ENCODE assay signal across 25 mouse cellular contexts in genomic region chr17:87355456-87355855, GRCm38 (mm10).
A peak's percentile ranks its signal among the peaks of the same experiment; 100 is the strongest.
DNase-seq lines count a peak whose midpoint lies in the region; ATAC-seq and TF ChIP-seq lines count a peak whose summit lies in the region.
"Had no signal": no experiment of that assay in that cellular context is flagged by ENCODE, and none has a peak within 500 bp of the region (broad histone marks: within the 10 kb centered on the region; RNA-seq: fewer than 3 reads in every experiment).

No protein-coding gene starts in this region.

- H3K27me3 ChIP-seq in heart, embryonic 10.5 days (ENCODE audit: insufficient read depth, poor library complexity, severe bottlenecking) = 0 out of 2 replicates have a peak, but pooled peaks cover 5% of the 10 kb centered on the region
- H3K27me3 ChIP-seq in liver, embryonic 12.5 days (replicated peaks) = no peaks in the 10 kb centered on the region
- H3K27me3 ChIP-seq in liver, postnatal 0 days (ENCODE audit: insufficient read depth, low read length) = no peaks in the 10 kb centered on the region
- H3K27me3 ChIP-seq in liver, embryonic 16.5 days (ENCODE audit: control insufficient read depth, insufficient read depth, low read depth, low read length) = no peaks in the 10 kb centered on the region
- H3K27me3 ChIP-seq: forebrain, embryonic 13.5 days; heart, embryonic 12.5 days; heart, embryonic 15.5 days; hindbrain, embryonic 12.5 days; hindbrain, embryonic 15.5 days had no signal

- no peak overlapping the region for H3K4me3 ChIP-seq in heart, embryonic 10.5 days
- no peak overlapping the region for H3K4me3 ChIP-seq in liver, embryonic 12.5 days
- H3K4me3 ChIP-seq in liver, postnatal 0 days (ENCODE audit: low read depth, low read length) = no peak overlapping the region
- no peak overlapping the region for H3K4me3 ChIP-seq in liver, embryonic 16.5 days (ENCODE audit: low read depth, low read length)
- H3K4me3 ChIP-seq: forebrain, embryonic 10.5 days; forebrain, embryonic 13.5 days; heart, embryonic 12.5 days; heart, embryonic 15.5 days; hindbrain, embryonic 12.5 days; hindbrain, embryonic 15.5 days had no signal

- peak; percentile 62 for ATAC-seq in liver, embryonic 12.5 days
- no peak for ATAC-seq in liver, postnatal 0 days
- ATAC-seq in liver, embryonic 16.5 days (ENCODE audit: low read depth) = 0 out of 2 replicates have a peak, but pooled peaks have one; percentile 28
- ATAC-seq: activated CD4-positive, CD25-positive, alpha-beta regulatory T cell, adult 4 months; forebrain, embryonic 13.5 days; forebrain, embryonic 16.5 days had no signal

- 36% methylated on average over 8 of the region's 8 CpGs for WGBS in heart, embryonic 10.5 days
- 39% methylated on average over 8 of the region's 8 CpGs for WGBS in liver, embryonic 12.5 days (ENCODE audit: insufficient replicate concordance)
- WGBS in liver, postnatal 0 days (ENCODE audit: insufficient replicate concordance) = 61% methylated on average over 8 of the region's 8 CpGs
- 40% methylated on average over 8 of the region's 8 CpGs for WGBS in liver, embryonic 16.5 days (ENCODE audit: insufficient replicate concordance)

- H3K4me2 ChIP-seq in liver, embryonic 12.5 days = no peak overlapping the region
- H3K4me2 ChIP-seq in liver, postnatal 0 days (ENCODE audit: low read depth, low read length) = no peak overlapping the region
- no peak overlapping the region for H3K4me2 ChIP-seq in liver, embryonic 16.5 days (ENCODE audit: low read depth, low read length)
- H3K4me2 ChIP-seq: forebrain, embryonic 13.5 days; heart, embryonic 12.5 days; heart, embryonic 15.5 days; hindbrain, embryonic 12.5 days; hindbrain, embryonic 15.5 days had no signal

- H3K9me3 ChIP-seq in heart, embryonic 10.5 days = no peaks in the 10 kb centered on the region
- H3K9me3 ChIP-seq in liver, embryonic 12.5 days (replicated peaks) = no peaks in the 10 kb centered on the region
- no peaks in the 10 kb centered on the region for H3K9me3 ChIP-seq in liver, postnatal 0 days (ENCODE audit: low read length)
- H3K9me3 ChIP-seq in liver, embryonic 16.5 days (replicated peaks; ENCODE audit: control insufficient read depth, low read length) = no peaks in the 10 kb centered on the region
- H3K9me3 ChIP-seq: forebrain, embryonic 10.5 days; forebrain, embryonic 13.5 days; heart, embryonic 12.5 days; heart, embryonic 15.5 days; hindbrain, embryonic 12.5 days; hindbrain, embryonic 15.5 days had no signal

- H3K27ac ChIP-seq in heart, embryonic 10.5 days = 0 out of 2 replicates have a peak overlapping the region, but pooled peaks have one; percentile 36
- H3K27ac ChIP-seq in liver, embryonic 12.5 days = no peak overlapping the region
- H3K27ac ChIP-seq in liver, postnatal 0 days (ENCODE audit: low read depth) = no peak overlapping the region
- H3K27ac ChIP-seq in liver, embryonic 16.5 days (ENCODE audit: low read length) = no peak overlapping the region
- H3K27ac ChIP-seq: forebrain, embryonic 10.5 days; forebrain, embryonic 13.5 days; heart, embryonic 15.5 days; hindbrain, embryonic 12.5 days; hindbrain, embryonic 15.5 days had no signal

- TF ChIP-seq CTCF in liver, postnatal 0 days (IDR thresholded peaks at IDR 0.05; ENCODE audit: low read depth) = no peak

- no peak overlapping the region for H3K9ac ChIP-seq in liver, embryonic 12.5 days
- H3K9ac ChIP-seq in liver, postnatal 0 days (replicated peaks) = no peak overlapping the region
- H3K9ac ChIP-seq in liver, embryonic 16.5 days (ENCODE audit: low read depth, low read length) = no peak overlapping the region
- H3K9ac ChIP-seq: forebrain, embryonic 13.5 days; heart, embryonic 12.5 days; heart, embryonic 15.5 days; hindbrain, embryonic 12.5 days; hindbrain, embryonic 15.5 days had no signal

- H3K36me3 ChIP-seq in heart, embryonic 10.5 days = no peaks in the 10 kb centered on the region
- H3K36me3 ChIP-seq in liver, embryonic 12.5 days = peaks cover 11% of the 10 kb centered on the region
- H3K36me3 ChIP-seq in liver, postnatal 0 days (replicated peaks; ENCODE audit: insufficient read depth, low read length) = peaks cover 9% of the 10 kb centered on the region; the same call in 1 of the 2 replicates
- no peaks in the 10 kb centered on the region for H3K36me3 ChIP-seq in liver, embryonic 16.5 days (ENCODE audit: control insufficient read depth, insufficient read depth)
- H3K36me3 ChIP-seq: forebrain, embryonic 10.5 days; heart, embryonic 12.5 days; heart, embryonic 15.5 days; hindbrain, embryonic 12.5 days; hindbrain, embryonic 15.5 days had no signal

- TF ChIP-seq EP300 in liver, postnatal 0 days (IDR thresholded peaks at IDR 0.05; ENCODE audit: low read depth) = no peak

- DNase-seq in heart, embryonic 10.5 days (ENCODE audit: low spot score) = no peak
- DNase-seq in heart, postnatal 4 days = no peak
- no peak for DNase-seq in liver, postnatal 0 days
- no peak for DNase-seq in right cerebral cortex, postnatal 4 days
- no peak for DNase-seq in adrenal gland, adult 18-20 months (ENCODE audit: low spot score in 2 of 2)
- DNase-seq in adrenal gland, postnatal 4 days (ENCODE audit: low spot score in 2 of 2) = no peak
- DNase-seq: adrenal gland, postnatal 10 days; adrenal gland, postnatal 36 days; cerebellum, adult 18-20 months; cerebellum, adult 9-10 months; cerebellum, postnatal 14 days; gastrocnemius, postnatal 14 days; heart, adult 11 months; heart, postnatal 10 days; heart, postnatal 36 days had no signal

- H3K4me1 ChIP-seq in heart, embryonic 10.5 days = peaks cover 64% of the 10 kb centered on the region
- H3K4me1 ChIP-seq in liver, embryonic 12.5 days = peaks cover 68% of the 10 kb centered on the region
- peaks cover 11% of the 10 kb centered on the region; the same call in 1 of the 2 replicates for H3K4me1 ChIP-seq in liver, postnatal 0 days (ENCODE audit: insufficient read depth)
- H3K4me1 ChIP-seq in liver, embryonic 16.5 days (ENCODE audit: control insufficient read depth, low read depth, low read length) = peaks cover 11% of the 10 kb centered on the region
